Mouse (Mus musculus): ENCODE results near the gene Ak4. TPM values are rescaled to one million over a fixed set of nuclear protein-coding genes. Genes with fewer than 3 reads are reported as not detected.

The Ak4 gene
- polyA plus RNA-seq, 1 experiment from 2014 or later: 12.0 TPM

- peak; percentile 79 for ATAC-seq
- no peaks in the 10 kb centered on the region for H3K4me1 ChIP-seq
- no peak overlapping the region for H3K9ac ChIP-seq
- WGBS (ENCODE audit: insufficient replicate concordance): 43% methylated on average over 5 of the region's 5 CpGs
- H3K4me2 ChIP-seq: no peak overlapping the region
- no peak overlapping the region for H3K27ac ChIP-seq
- H3K36me3 ChIP-seq: no peaks in the 10 kb centered on the region
- no peaks in the 10 kb centered on the region for H3K9me3 ChIP-seq (replicated peaks)
- H3K4me3 ChIP-seq: no peak overlapping the region
- 0 out of 2 replicates have a peak, but pooled peaks cover 7% of the 10 kb centered on the region for H3K27me3 ChIP-seq (replicated peaks)
Measured at GRCm38 (mm10) chr4:101393292-101393711, 25.8 kb upstream of the Ak4 start.

DNA sequence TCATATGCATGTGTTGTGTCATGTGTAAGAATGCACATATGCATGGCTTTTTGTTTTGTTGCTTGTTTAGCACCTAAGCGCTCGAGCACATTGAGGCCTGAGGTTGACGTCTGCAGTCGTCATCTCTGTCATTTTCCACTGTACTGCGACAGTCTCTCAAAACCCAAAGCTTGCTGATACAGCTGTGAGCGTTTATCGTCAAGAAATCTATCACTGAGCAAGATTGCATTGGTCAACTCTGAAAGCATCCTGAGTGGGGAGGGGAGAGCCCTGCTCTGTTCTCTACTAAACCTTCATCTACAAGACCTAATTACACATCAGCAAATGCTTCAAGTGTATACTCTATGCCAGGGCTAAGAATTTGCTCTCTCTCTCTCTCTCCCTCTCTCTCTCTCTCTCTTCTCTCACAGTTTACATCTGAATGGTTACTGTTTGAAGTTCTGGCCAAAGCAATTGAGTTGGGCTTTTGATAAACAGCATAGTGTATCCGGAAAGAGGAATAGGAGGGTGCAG, 24.0 kb upstream of the Ak4 start:
- ATAC-seq: no peak
- no peak overlapping the region for H3K4me2 ChIP-seq
- WGBS (ENCODE audit: insufficient replicate concordance): 78% methylated on average over 8 of the region's 8 CpGs
- no peaks in the 10 kb centered on the region for H3K9me3 ChIP-seq (replicated peaks)
- H3K9ac ChIP-seq: no peak overlapping the region
- no peak overlapping the region for H3K27ac ChIP-seq
- H3K4me1 ChIP-seq: no peaks in the 10 kb centered on the region
- 0 out of 2 replicates have a peak, but pooled peaks cover 7% of the 10 kb centered on the region for H3K27me3 ChIP-seq (replicated peaks)
- H3K36me3 ChIP-seq: no peaks in the 10 kb centered on the region
- no peak overlapping the region for H3K4me3 ChIP-seq

DNA sequence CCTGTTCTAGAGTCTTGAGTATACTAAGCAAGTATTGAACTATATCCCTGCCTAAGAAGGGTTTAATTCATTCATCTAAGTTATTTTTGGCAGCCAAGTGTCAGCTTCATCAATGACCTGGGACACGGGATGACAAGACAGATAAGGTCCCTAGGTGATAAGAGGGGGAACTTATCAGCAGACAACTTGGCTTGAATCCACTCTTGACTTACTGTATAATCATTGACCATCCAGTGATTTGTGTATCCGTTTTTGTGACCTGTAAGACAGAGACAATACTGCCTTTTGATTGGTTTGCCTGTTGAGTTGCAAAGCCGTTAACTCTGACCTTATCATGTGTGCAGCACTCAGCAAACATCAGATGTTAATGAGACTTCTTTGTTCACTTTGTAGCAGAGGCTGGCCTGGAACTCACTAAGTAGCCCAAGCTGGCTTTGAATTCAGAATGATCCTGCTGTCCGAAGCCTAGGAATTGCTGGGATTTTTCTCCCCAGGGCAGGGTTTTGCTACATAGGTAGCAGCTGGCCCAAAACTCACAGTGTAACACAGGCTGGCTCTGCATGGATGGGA, 19.0 kb upstream of the Ak4 start:
- WGBS (ENCODE audit: insufficient replicate concordance): 45% methylated on average over 4 of the region's 4 CpGs
- Histone ChIP-seq H3K4me1 (no peaks in the 10 kb centered on the region), H3K36me3 (no peaks in the 10 kb centered on the region), H3K9ac (no peak overlapping the region), H3K27ac (no peak overlapping the region), H3K4me3 (no peak overlapping the region), H3K27me3 (replicated peaks) (0 out of 2 replicates have a peak, but pooled peaks cover 5% of the 10 kb centered on the region), H3K9me3 (replicated peaks) (no peaks in the 10 kb centered on the region), H3K4me2 (no peak overlapping the region)
- peak; percentile 57 for ATAC-seq

GRCm38 (mm10) chr4:101401945-101402344, 17.1 kb upstream of the Ak4 start:
- no peaks in the 10 kb centered on the region for H3K36me3 ChIP-seq
- WGBS (ENCODE audit: insufficient replicate concordance): 43% methylated on average over 1 of the region's 1 CpGs
- no peak overlapping the region for H3K4me2 ChIP-seq
- H3K9me3 ChIP-seq (replicated peaks): no peaks in the 10 kb centered on the region
- no peaks in the 10 kb centered on the region for H3K27me3 ChIP-seq (replicated peaks)
- H3K9ac ChIP-seq: no peak overlapping the region
- no peak overlapping the region for H3K27ac ChIP-seq
- no peak for ATAC-seq
- H3K4me1 ChIP-seq: no peaks in the 10 kb centered on the region
- no peak overlapping the region for H3K4me3 ChIP-seq

- Histone ChIP-seq H3K9me3 (replicated peaks) (no peaks in the 10 kb centered on the region), H3K27ac (no peak overlapping the region), H3K4me2 (no peak overlapping the region), H3K27me3 (replicated peaks) (no peaks in the 10 kb centered on the region), H3K4me3 (no peak overlapping the region), H3K9ac (no peak overlapping the region), H3K36me3 (no peaks in the 10 kb centered on the region), H3K4me1 (no peaks in the 10 kb centered on the region)
- no peak for ATAC-seq
- WGBS (ENCODE audit: insufficient replicate concordance): 62% methylated on average over 3 of the region's 3 CpGs
Measured at GRCm38 (mm10) chr4:101404863-101405262, 14.2 kb upstream of the Ak4 start.

DNA sequence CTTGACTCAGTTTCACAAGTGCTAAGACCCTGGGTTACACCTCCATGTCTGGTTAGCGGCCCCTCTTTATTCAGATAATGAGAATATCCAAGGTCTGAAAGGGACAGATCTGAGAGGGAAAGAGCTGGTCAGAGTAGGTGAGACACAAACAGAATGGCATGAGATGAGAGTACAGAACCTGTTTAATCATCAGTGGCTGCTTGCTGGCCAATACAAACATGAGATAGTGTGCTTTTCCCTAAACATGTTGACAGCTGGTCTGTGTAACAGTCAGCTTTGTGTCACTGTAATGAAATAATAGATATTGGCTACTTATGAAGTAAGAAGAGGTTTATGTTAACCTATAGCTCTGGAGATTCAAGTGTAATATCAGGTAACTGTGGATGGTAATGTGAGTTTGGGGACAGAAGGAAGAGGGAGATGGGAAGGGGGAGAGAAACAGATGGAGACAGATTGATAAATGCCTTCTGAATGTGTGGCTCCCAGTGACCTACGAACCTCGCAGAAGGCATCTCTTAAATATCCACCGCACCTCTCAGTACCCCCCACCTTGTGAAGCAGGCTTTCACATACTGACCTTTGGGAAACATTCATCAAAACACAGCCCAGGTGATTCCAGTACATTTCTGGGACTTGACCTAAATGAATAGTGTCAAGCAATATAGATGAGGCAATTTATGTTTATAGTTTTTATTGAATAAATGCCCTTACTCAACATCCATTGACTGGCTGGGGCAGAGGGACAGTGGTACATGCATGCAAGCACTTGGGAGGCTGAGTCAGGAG, 12.5 kb upstream of the Ak4 start:
- Histone ChIP-seq H3K4me1 (no peaks in the 10 kb centered on the region), H3K9ac (no peak overlapping the region), H3K9me3 (replicated peaks) (no peaks in the 10 kb centered on the region), H3K27me3 (replicated peaks) (no peaks in the 10 kb centered on the region), H3K27ac (no peak overlapping the region), H3K4me2 (no peak overlapping the region), H3K4me3 (no peak overlapping the region), H3K36me3 (no peaks in the 10 kb centered on the region)
- 79% methylated on average over 4 of the region's 4 CpGs for WGBS (ENCODE audit: insufficient replicate concordance)
- ATAC-seq: no peak

GRCm38 (mm10) chr4:101416966-101417365, 2.1 kb upstream of the Ak4 start:
- Histone ChIP-seq H3K4me2 (no peak overlapping the region), H3K27ac (no peak overlapping the region), H3K27me3 (replicated peaks) (peaks cover 33% of the 10 kb centered on the region), H3K9me3 (replicated peaks) (no peaks in the 10 kb centered on the region), H3K4me1 (peaks cover 31% of the 10 kb centered on the region), H3K36me3 (no peaks in the 10 kb centered on the region), H3K4me3 (no peak overlapping the region), H3K9ac (no peak overlapping the region)
- WGBS (ENCODE audit: insufficient replicate concordance): 71% methylated on average over 11 of the region's 11 CpGs
- no peak for ATAC-seq

DNA sequence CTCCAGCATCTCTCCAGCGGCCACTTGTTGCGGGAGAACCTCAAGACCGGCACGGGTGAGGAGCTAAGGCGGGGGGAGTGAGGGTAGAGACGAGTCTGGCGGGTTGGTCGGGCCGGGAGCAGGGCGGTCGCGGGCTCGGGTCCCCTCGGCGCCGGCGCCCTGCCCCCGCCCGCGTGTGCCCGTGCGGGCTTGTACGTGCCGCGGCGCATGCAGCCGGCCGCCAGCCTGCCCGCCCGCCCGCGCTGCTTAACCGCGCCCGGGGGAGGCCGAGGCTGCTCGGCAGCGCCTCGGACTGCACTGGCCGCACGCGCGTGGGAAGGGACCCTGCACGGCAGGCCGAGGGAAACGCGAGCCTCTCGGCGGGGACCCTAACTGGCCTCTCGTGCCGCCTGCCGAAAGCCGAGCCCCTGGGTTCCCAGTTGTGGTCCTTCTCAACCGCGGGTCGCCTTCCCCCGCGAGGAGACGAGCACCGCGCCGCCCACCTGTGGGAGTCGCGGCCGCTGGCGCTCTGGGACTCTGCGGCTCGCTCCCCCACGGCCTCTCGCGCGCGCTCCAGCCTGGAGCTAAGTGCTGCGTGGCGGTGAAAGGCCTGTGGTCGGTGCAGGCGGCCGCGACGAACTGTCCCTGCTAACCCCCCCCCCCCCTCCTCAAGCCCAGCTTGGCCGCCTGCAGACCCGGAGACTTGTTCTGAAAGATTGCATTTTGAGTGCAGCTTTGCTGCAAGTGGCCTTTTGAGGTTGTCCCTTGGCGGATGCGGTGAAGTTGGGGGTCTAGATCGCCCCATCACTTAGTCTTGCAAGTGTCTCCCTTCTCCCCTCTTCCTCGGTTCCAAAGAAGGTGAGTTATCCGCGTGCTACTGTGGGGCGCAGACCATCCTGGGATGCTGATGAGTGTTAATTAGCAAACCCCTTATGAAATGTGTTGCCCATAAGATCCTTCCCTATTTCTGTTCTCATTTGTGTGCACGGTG, 1.1 kb downstream of the Ak4 start:
- peak overlapping the region; percentile 78 for H3K9ac ChIP-seq
- H3K27ac ChIP-seq: peak overlapping the region; percentile 56; the same call in 1 of the 2 replicates
- no peaks in the 10 kb centered on the region for H3K9me3 ChIP-seq (replicated peaks)
- H3K4me2 ChIP-seq: peak overlapping the region; percentile 98
- peak overlapping the region; percentile 68 for H3K4me3 ChIP-seq
- H3K4me1 ChIP-seq: peaks cover 50% of the 10 kb centered on the region
- peaks cover 33% of the 10 kb centered on the region for H3K27me3 ChIP-seq (replicated peaks)
- WGBS (ENCODE audit: insufficient replicate concordance): 2% methylated on average over 69 of the region's 90 CpGs
- ATAC-seq: peak; percentile 69
- H3K36me3 ChIP-seq: no peaks in the 10 kb centered on the region

DNA sequence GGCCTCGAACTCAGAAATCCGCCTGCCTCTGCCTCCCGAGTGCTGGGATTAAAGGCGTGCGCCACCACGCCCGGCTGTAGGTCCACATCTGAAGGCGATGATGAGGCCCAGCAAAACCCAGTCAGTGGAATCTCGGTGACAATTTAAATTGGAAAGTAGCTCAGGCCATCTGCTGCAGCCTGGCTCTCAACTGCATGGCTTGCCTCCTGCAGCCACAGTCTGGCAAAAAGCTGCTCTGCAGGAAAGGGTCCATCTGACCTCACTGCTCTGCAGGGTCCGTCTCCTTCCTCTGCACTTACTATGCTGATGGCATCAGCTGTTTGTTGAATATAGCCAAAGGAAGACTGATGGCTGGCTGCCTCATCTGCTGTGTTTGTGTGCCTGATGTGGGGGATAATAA, 3.9 kb downstream of the Ak4 start:
- Histone ChIP-seq H3K27me3 (replicated peaks) (peaks cover 25% of the 10 kb centered on the region), H3K4me3 (no peak overlapping the region), H3K9ac (no peak overlapping the region), H3K9me3 (replicated peaks) (no peaks in the 10 kb centered on the region), H3K36me3 (no peaks in the 10 kb centered on the region), H3K27ac (no peak overlapping the region), H3K4me2 (no peak overlapping the region), H3K4me1 (peaks cover 56% of the 10 kb centered on the region)
- 81% methylated on average over 10 of the region's 10 CpGs for whole genome bisulfite sequencing (ENCODE audit: insufficient replicate concordance)
- ATAC-seq: no peak

GRCm38 (mm10) chr4:101423571-101423970, 4.5 kb downstream of the Ak4 start:
- H3K4me1 ChIP-seq: peaks cover 56% of the 10 kb centered on the region
- 58% methylated on average over 5 of the region's 5 CpGs for WGBS (ENCODE audit: insufficient replicate concordance)
- no peaks in the 10 kb centered on the region for H3K9me3 ChIP-seq (replicated peaks)
- H3K4me3 ChIP-seq: no peak overlapping the region
- no peak overlapping the region for H3K4me2 ChIP-seq
- no peak for ATAC-seq
- peaks cover 25% of the 10 kb centered on the region for H3K27me3 ChIP-seq (replicated peaks)
- no peaks in the 10 kb centered on the region for H3K36me3 ChIP-seq
- H3K9ac ChIP-seq: no peak overlapping the region
- no peak overlapping the region for H3K27ac ChIP-seq

DNA sequence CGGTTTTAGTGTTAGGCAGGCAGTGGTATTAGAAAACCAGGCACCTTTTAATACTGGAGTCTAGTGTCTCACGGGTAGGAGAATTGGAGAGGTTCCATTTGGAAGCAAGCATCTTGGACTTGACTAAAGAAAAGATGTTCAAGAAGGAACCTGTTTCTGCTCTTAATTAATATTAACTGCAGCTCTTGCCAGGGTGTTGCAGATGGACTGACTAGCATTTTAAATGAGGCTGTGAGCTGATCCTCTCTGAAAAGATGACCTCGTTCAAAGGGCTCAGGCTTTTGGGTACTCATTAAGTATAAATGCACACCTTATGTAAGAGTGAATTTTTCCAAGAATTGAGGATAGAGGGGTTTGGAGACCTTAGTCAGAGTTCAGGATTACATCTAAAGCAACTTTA, 5.4 kb downstream of the Ak4 start:
- ATAC-seq: no peak
- 61% methylated on average over 3 of the region's 3 CpGs for WGBS (ENCODE audit: insufficient replicate concordance)
- Histone ChIP-seq H3K9ac (no peak overlapping the region), H3K27me3 (replicated peaks) (peaks cover 18% of the 10 kb centered on the region), H3K4me2 (no peak overlapping the region), H3K9me3 (replicated peaks) (no peaks in the 10 kb centered on the region), H3K4me1 (peaks cover 48% of the 10 kb centered on the region), H3K4me3 (no peak overlapping the region), H3K36me3 (no peaks in the 10 kb centered on the region), H3K27ac (no peak overlapping the region)
